Mouse (Mus musculus) limb, embryonic 15.5 days (tissue): ENCODE data around the gene Timm22. TPM values are rescaled to one million over a fixed set of nuclear protein-coding genes. Genes with fewer than 3 reads are reported as not detected.
A peak's percentile ranks its signal among the peaks of the same experiment; 100 is the strongest.

Experiments
- ATAC-seq: fragments of 200-750 bp; cut with Nextera tagmentation; 2 replicates; pipeline ENCODE4 v1.8.0; 2017; ENCODE audit warnings: low read depth, moderate TSS enrichment; ENCODE audit not compliant: insufficient number of reproducible peaks, low FRiP score, low TSS enrichment
- H3K27ac ChIP-seq: fragments of 300-500 bp; sonication (generic); 2 replicates; pipeline ENCODE4 v1.5.1; 2015; ENCODE audit warnings: moderate library complexity, mild to moderate bottlenecking, inconsistent platforms
- H3K27me3 ChIP-seq: fragments of 300-500 bp; sonication (generic); 2 replicates; pipeline ENCODE4 v1.6.1; 2015; ENCODE audit warnings: inconsistent platforms
- H3K36me3 ChIP-seq: fragments of 300-500 bp; sonication (generic); 2 replicates; pipeline ENCODE4 v1.6.1; 2015; ENCODE audit warnings: inconsistent platforms
- H3K4me1 ChIP-seq: fragments of 300-500 bp; sonication (generic); 2 replicates; pipeline ENCODE4 v1.6.1; 2015; ENCODE audit warnings: inconsistent platforms
- H3K4me2 ChIP-seq: fragments of 300-500 bp; sonication (generic); 2 replicates; pipeline ENCODE4 v1.6.1; 2015; ENCODE audit warnings: mild to moderate bottlenecking, inconsistent platforms
- H3K4me3 ChIP-seq: fragments of 300-500 bp; sonication (generic); 2 replicates; pipeline ENCODE4 v1.5.1; 2015; ENCODE audit warnings: mild to moderate bottlenecking, inconsistent platforms
- H3K9ac ChIP-seq: fragments of 300-500 bp; sonication (generic); 2 replicates; pipeline ENCODE4 v1.6.1; 2015; ENCODE audit warnings: inconsistent platforms
- H3K9me3 ChIP-seq: fragments of 300-500 bp; sonication (generic); 2 replicates; pipeline ENCODE4 v1.6.1; 2016; ENCODE audit warnings: inconsistent platforms
- WGBS: fragments of 180-500 bp; shearing (Covaris S2); methylation state at CpG from one replicate; pipeline ENCODE4 v1.1.7; 2015; 5-methylcytosine and 5-hydroxymethylcytosine counted together
- polyA plus RNA-seq: library from polyadenylated mRNA; unstranded; fragments of >200 nt; fragmentation: Nextera tagmentation; extraction: Ambion mirVana; gene quantifications from 2 replicates; pipeline ENCODE4 v1.2.1, GENCODE M21; 2015

The Timm22 gene
- polyA plus RNA-seq, 1 experiment from 2014 or later, result 107 TPM

GRCm38 (mm10) chr11:76374491-76375185 is 32.1 kb upstream of the Timm22 start:
- Histone ChIP-seq H3K9ac (no peak overlapping the region), H3K36me3 (no peaks in the 10 kb centered on the region), H3K4me3 (no peak overlapping the region), H3K4me2 (peak overlapping the region; percentile 15; the same call in 1 of the 2 replicates), H3K27me3 (no peaks in the 10 kb centered on the region), H3K4me1 (peaks cover 57% of the 10 kb centered on the region), H3K27ac (peak overlapping the region; percentile 89), H3K9me3 (no peaks in the 10 kb centered on the region)
- 12% methylated on average over 17 of the region's 17 CpGs for WGBS
- peak; percentile 81 for ATAC-seq

GRCm38 (mm10) chr11:76376425-76376824 is 30.3 kb upstream of the Timm22 start:
- Histone ChIP-seq H3K4me2 (no peak overlapping the region), H3K4me3 (no peak overlapping the region), H3K9me3 (no peaks in the 10 kb centered on the region), H3K9ac (no peak overlapping the region), H3K27me3 (no peaks in the 10 kb centered on the region), H3K27ac (no peak overlapping the region), H3K36me3 (no peaks in the 10 kb centered on the region), H3K4me1 (peaks cover 63% of the 10 kb centered on the region)
- 63% methylated on average over 3 of the region's 3 CpGs for WGBS
- no peak for ATAC-seq

- peaks cover 54% of the 10 kb centered on the region for H3K4me1 ChIP-seq
- 42% methylated on average over 11 of the region's 11 CpGs for WGBS
- H3K27ac ChIP-seq, result no peak overlapping the region
- H3K36me3 ChIP-seq, result no peaks in the 10 kb centered on the region
- no peaks in the 10 kb centered on the region for H3K9me3 ChIP-seq
- H3K9ac ChIP-seq, result no peak overlapping the region
- no peak for ATAC-seq
- H3K27me3 ChIP-seq, result no peaks in the 10 kb centered on the region
- H3K4me2 ChIP-seq, result no peak overlapping the region
- H3K4me3 ChIP-seq, result no peak overlapping the region
These were observed 26.7 kb upstream of the Timm22 start for GRCm38 (mm10) chr11:76379921-76380544.

- Histone ChIP-seq H3K4me2 (no peak overlapping the region), H3K27me3 (no peaks in the 10 kb centered on the region), H3K9ac (no peak overlapping the region), H3K27ac (no peak overlapping the region), H3K4me1 (peaks cover 53% of the 10 kb centered on the region), H3K4me3 (no peak overlapping the region), H3K36me3 (no peaks in the 10 kb centered on the region), H3K9me3 (no peaks in the 10 kb centered on the region)
- no peak for ATAC-seq
- 62% methylated on average over 15 of the region's 15 CpGs for whole genome bisulfite sequencing
These were observed 25.4 kb upstream of the Timm22 start for GRCm38 (mm10) chr11:76381201-76381885.

- H3K27ac ChIP-seq, result peak overlapping the region; percentile 17; the same call in 1 of the 2 replicates
- 47% methylated on average over 13 of the region's 13 CpGs for WGBS
These were observed 23.9 kb upstream of the Timm22 start for GRCm38 (mm10) chr11:76382711-76383324.

GRCm38 (mm10) chr11:76384307-76384706 is 22.4 kb upstream of the Timm22 start:
- WGBS, result 48% methylated on average over 5 of the region's 5 CpGs
- no peak overlapping the region for H3K4me2 ChIP-seq
- no peaks in the 10 kb centered on the region for H3K27me3 ChIP-seq
- no peaks in the 10 kb centered on the region for H3K36me3 ChIP-seq
- no peak overlapping the region for H3K9ac ChIP-seq
- peaks cover 60% of the 10 kb centered on the region for H3K4me1 ChIP-seq
- H3K4me3 ChIP-seq, result no peak overlapping the region
- peak overlapping the region; percentile 69 for H3K27ac ChIP-seq
- no peaks in the 10 kb centered on the region for H3K9me3 ChIP-seq
- ATAC-seq, result no peak

More at GRCm38 (mm10) chr11:76382711-76383324, 23.9 kb upstream of the Timm22 start:
- Histone ChIP-seq H3K27me3 (no peaks in the 10 kb centered on the region), H3K4me3 (no peak overlapping the region), H3K4me1 (peaks cover 49% of the 10 kb centered on the region), H3K9me3 (no peaks in the 10 kb centered on the region), H3K4me2 (no peak overlapping the region), H3K9ac (no peak overlapping the region), H3K36me3 (no peaks in the 10 kb centered on the region)
- no peak for ATAC-seq

GRCm38 (mm10) chr11:76385017-76385416 is 21.7 kb upstream of the Timm22 start:
- H3K9ac ChIP-seq, result no peak overlapping the region
- WGBS, result 52% methylated on average over 4 of the region's 4 CpGs
- no peak overlapping the region for H3K4me2 ChIP-seq
- no peaks in the 10 kb centered on the region for H3K9me3 ChIP-seq
- no peak overlapping the region for H3K4me3 ChIP-seq
- H3K27me3 ChIP-seq, result no peaks in the 10 kb centered on the region
- H3K27ac ChIP-seq, result peak overlapping the region; percentile 69; the same call in 1 of the 2 replicates
- no peak for ATAC-seq
- peaks cover 57% of the 10 kb centered on the region for H3K4me1 ChIP-seq
- H3K36me3 ChIP-seq, result no peaks in the 10 kb centered on the region

GRCm38 (mm10) chr11:76385746-76386145 is 21.0 kb upstream of the Timm22 start:
- H3K4me1 ChIP-seq, result peaks cover 54% of the 10 kb centered on the region

GRCm38 (mm10) chr11:76387097-76387496 is 19.7 kb upstream of the Timm22 start:
- H3K27ac ChIP-seq, result no peak overlapping the region
- H3K9me3 ChIP-seq, result no peaks in the 10 kb centered on the region
- ATAC-seq, result no peak
- 80% methylated on average over 1 of the region's 1 CpGs for WGBS
- no peak overlapping the region for H3K9ac ChIP-seq
- no peak overlapping the region for H3K4me2 ChIP-seq
- H3K4me3 ChIP-seq, result no peak overlapping the region
- peaks cover 17% of the 10 kb centered on the region; the same call in 1 of the 2 replicates for H3K36me3 ChIP-seq
- H3K27me3 ChIP-seq, result no peaks in the 10 kb centered on the region
- peaks cover 44% of the 10 kb centered on the region for H3K4me1 ChIP-seq

More at GRCm38 (mm10) chr11:76385746-76386145, 21.0 kb upstream of the Timm22 start:
- Histone ChIP-seq H3K9me3 (no peaks in the 10 kb centered on the region), H3K9ac (no peak overlapping the region), H3K4me3 (no peak overlapping the region), H3K4me2 (no peak overlapping the region), H3K27ac (no peak overlapping the region), H3K27me3 (no peaks in the 10 kb centered on the region), H3K36me3 (peaks cover 3% of the 10 kb centered on the region; the same call in 1 of the 2 replicates)
- WGBS, result 64% methylated on average over 3 of the region's 3 CpGs
- ATAC-seq, result no peak

GRCm38 (mm10) chr11:76388711-76389110 is 18.0 kb upstream of the Timm22 start:
- Histone ChIP-seq H3K27me3 (no peaks in the 10 kb centered on the region), H3K27ac (no peak overlapping the region), H3K9me3 (no peaks in the 10 kb centered on the region), H3K36me3 (peaks cover 25% of the 10 kb centered on the region; the same call in 1 of the 2 replicates), H3K9ac (no peak overlapping the region), H3K4me3 (no peak overlapping the region), H3K4me1 (peaks cover 43% of the 10 kb centered on the region), H3K4me2 (no peak overlapping the region)
- 46% methylated on average over 7 of the region's 7 CpGs for WGBS
- ATAC-seq, result no peak

- H3K9ac ChIP-seq, result no peak overlapping the region
- no peaks in the 10 kb centered on the region for H3K9me3 ChIP-seq
- no peak overlapping the region for H3K27ac ChIP-seq
- no peak for ATAC-seq
- peaks cover 41% of the 10 kb centered on the region for H3K4me1 ChIP-seq
- WGBS, result 77% methylated on average over 7 of the region's 7 CpGs
- no peak overlapping the region for H3K4me3 ChIP-seq
- H3K4me2 ChIP-seq, result no peak overlapping the region
- peaks cover 25% of the 10 kb centered on the region; the same call in 1 of the 2 replicates for H3K36me3 ChIP-seq
- no peaks in the 10 kb centered on the region for H3K27me3 ChIP-seq
These were observed 14.2 kb upstream of the Timm22 start for GRCm38 (mm10) chr11:76392532-76392931.
